Mouse (Mus musculus): ENCODE data around the gene Rsph6a.

Rsph6a gene

GRCm38 (mm10) chr7:19078732-19079131 lies 24.2 kb downstream of the Rsph6a start:
- DNase-seq (ENCODE audit: low spot score) = no peak

GRCm38 (mm10) chr7:19080451-19080950 lies 26.0 kb downstream of the Rsph6a start:
- no peak for DNase-seq (ENCODE audit: low spot score)

GRCm38 (mm10) chr7:19082171-19082570 lies 27.7 kb downstream of the Rsph6a start:
- DNase-seq (ENCODE audit: low spot score) = no peak

- DNase-seq (ENCODE audit: low spot score) = no peak
Measured at GRCm38 (mm10) chr7:19083096-19083495, 28.6 kb downstream of the Rsph6a start.

- no peak for DNase-seq (ENCODE audit: low spot score)
Measured at GRCm38 (mm10) chr7:19083701-19084100, 29.2 kb downstream of the Rsph6a start, which contains the start of gene Dmpk. TSS of gene Dmpk (plus strand) at chr7:19083849.

GRCm38 (mm10) chr7:19084277-19084771 lies 29.8 kb downstream of the Rsph6a start:
- DNase-seq (ENCODE audit: low spot score) = no peak

GRCm38 (mm10) chr7:19084921-19085473 lies 30.5 kb downstream of the Rsph6a start:
- DNase-seq (ENCODE audit: low spot score) = no peak

- DNase-seq (ENCODE audit: low spot score) = no peak
Measured at GRCm38 (mm10) chr7:19085495-19085894, 31.0 kb downstream of the Rsph6a start.

GRCm38 (mm10) chr7:19086042-19086441 lies 31.6 kb downstream of the Rsph6a start:
- DNase-seq (ENCODE audit: low spot score) = no peak

GRCm38 (mm10) chr7:19086760-19087159 lies 32.3 kb downstream of the Rsph6a start:
- DNase-seq (ENCODE audit: low spot score) = no peak

GRCm38 (mm10) chr7:19088813-19089212 lies 34.3 kb downstream of the Rsph6a start:
- no peak for DNase-seq (ENCODE audit: low spot score)

- no peak for DNase-seq (ENCODE audit: low spot score)
Measured at GRCm38 (mm10) chr7:19091913-19092312, 37.4 kb downstream of the Rsph6a start.

GRCm38 (mm10) chr7:19092381-19093173 lies 38.1 kb downstream of the Rsph6a start:
- DNase-seq (ENCODE audit: low spot score) = no peak

GRCm38 (mm10) chr7:19093174-19093521 lies 38.7 kb downstream of the Rsph6a start:
- DNase-seq (ENCODE audit: low spot score) = peak; percentile 77

- DNase-seq (ENCODE audit: low spot score) = peak; percentile 93
Measured at GRCm38 (mm10) chr7:19093537-19094385, 39.3 kb downstream of the Rsph6a start.

- DNase-seq (ENCODE audit: low spot score) = no peak
Measured at GRCm38 (mm10) chr7:19094471-19094825, 40.0 kb downstream of the Rsph6a start, which contains the start of gene Six5. TSS of gene Six5 (plus strand) at chr7:19094594.

- DNase-seq (ENCODE audit: low spot score) = no peak
Measured at GRCm38 (mm10) chr7:19094826-19095750, 40.6 kb downstream of the Rsph6a start.

- no peak for DNase-seq (ENCODE audit: low spot score)
Measured at GRCm38 (mm10) chr7:19095751-19096110, 41.2 kb downstream of the Rsph6a start.

- DNase-seq (ENCODE audit: low spot score) = no peak
Measured at GRCm38 (mm10) chr7:19096421-19096976, 42.0 kb downstream of the Rsph6a start.

GRCm38 (mm10) chr7:19097217-19097616 lies 42.7 kb downstream of the Rsph6a start:
- DNase-seq (ENCODE audit: low spot score) = no peak

- no peak for DNase-seq (ENCODE audit: low spot score)
Measured at GRCm38 (mm10) chr7:19097863-19098262, 43.4 kb downstream of the Rsph6a start.

Data from ovary, postnatal 10 days (tissue).